ENCODE assay signal across 9 mouse cellular contexts in genomic region chr15:91574492-91574891, GRCm38 (mm10). TPM values are rescaled to one million over a fixed set of nuclear protein-coding genes. Genes with fewer than 3 reads are reported as not detected.
DNase-seq lines count a peak whose midpoint lies in the region; ATAC-seq lines count a peak whose summit lies in the region.
"Had no signal": no experiment of that assay in that cellular context is flagged by ENCODE, and none has a peak within 500 bp of the region (broad histone marks: within the 10 kb centered on the region; RNA-seq: fewer than 3 reads in every experiment).

No protein-coding gene starts in this region.

- no peak for ATAC-seq in midbrain, embryonic 15.5 days (replicated peaks)
- no peak for ATAC-seq in lung, embryonic 16.5 days (ENCODE audit: low read depth)

- H3K27ac ChIP-seq in midbrain, embryonic 10.5 days (replicated peaks), result no peak overlapping the region
- H3K27ac ChIP-seq in midbrain, embryonic 15.5 days, result no peak overlapping the region
- no peak overlapping the region for H3K27ac ChIP-seq in lung, embryonic 16.5 days (ENCODE audit: low read length)

- no peak overlapping the region for H3K4me3 ChIP-seq in midbrain, embryonic 10.5 days
- H3K4me3 ChIP-seq in midbrain, embryonic 15.5 days, result no peak overlapping the region
- no peak overlapping the region for H3K4me3 ChIP-seq in lung, embryonic 16.5 days (ENCODE audit: low read length)
- H3K4me3 ChIP-seq: erythroblast, embryonic 14.5 days had no signal

- peaks cover 28% of the 10 kb centered on the region for H3K4me1 ChIP-seq in midbrain, embryonic 10.5 days
- H3K4me1 ChIP-seq in midbrain, embryonic 15.5 days, result peaks cover 24% of the 10 kb centered on the region
- H3K4me1 ChIP-seq in lung, embryonic 16.5 days (replicated peaks; ENCODE audit: control insufficient read depth, insufficient read depth, low read length), result peaks cover 3% of the 10 kb centered on the region; the same call in 1 of the 2 replicates

- no peak overlapping the region for H3K4me2 ChIP-seq in midbrain, embryonic 15.5 days
- H3K4me2 ChIP-seq in lung, embryonic 16.5 days (ENCODE audit: low read depth, low read length), result peak overlapping the region; percentile 32; the same call in 1 of the 2 replicates

- no peaks in the 10 kb centered on the region for H3K9me3 ChIP-seq in midbrain, embryonic 10.5 days (replicated peaks)
- no peaks in the 10 kb centered on the region for H3K9me3 ChIP-seq in midbrain, embryonic 15.5 days
- no peaks in the 10 kb centered on the region for H3K9me3 ChIP-seq in lung, embryonic 16.5 days (ENCODE audit: control insufficient read depth, low read length)

- peaks cover 26% of the 10 kb centered on the region for H3K27me3 ChIP-seq in midbrain, embryonic 10.5 days (ENCODE audit: low read depth, poor library complexity, severe bottlenecking)
- no peaks in the 10 kb centered on the region for H3K27me3 ChIP-seq in midbrain, embryonic 15.5 days (replicated peaks)
- peaks cover 10% of the 10 kb centered on the region for H3K27me3 ChIP-seq in lung, embryonic 16.5 days (ENCODE audit: control insufficient read depth, insufficient read depth, low read depth, low read length)

- 35% methylated on average over 8 of the region's 8 CpGs for WGBS in midbrain, embryonic 10.5 days
- WGBS in midbrain, embryonic 15.5 days, result 35% methylated on average over 8 of the region's 8 CpGs
- WGBS in large intestine, adult 2 months, result 12% methylated on average over 8 of the region's 8 CpGs
- 16% methylated on average over 8 of the region's 8 CpGs for WGBS in lung, embryonic 16.5 days

- peak; percentile 69 for DNase-seq in midbrain, embryonic 10.5 days (ENCODE audit: low spot score)
- DNase-seq in cerebellum, adult 18-20 months, result peak; percentile 90 to 91
- DNase-seq in gastrocnemius, adult 18-20 months (ENCODE audit: low spot score), result peak; percentile 78
- peak; percentile 76 for DNase-seq in large intestine, adult 2 months (ENCODE audit: low read depth, low spot score)
- DNase-seq in right cerebral cortex, postnatal 36 days (ENCODE audit: low spot score in 2 of 2), result peak; percentile 66 to 70
- DNase-seq in urinary bladder, postnatal 4 days (ENCODE audit: low spot score in 2 of 2), result peak; percentile 50 to 85

- no peaks in the 10 kb centered on the region for H3K36me3 ChIP-seq in midbrain, embryonic 10.5 days
- no peaks in the 10 kb centered on the region for H3K36me3 ChIP-seq in midbrain, embryonic 15.5 days (replicated peaks)
- no peaks in the 10 kb centered on the region for H3K36me3 ChIP-seq in lung, embryonic 16.5 days (ENCODE audit: control insufficient read depth, insufficient read depth, low read length)

- no peak overlapping the region for H3K9ac ChIP-seq in midbrain, embryonic 15.5 days
- H3K9ac ChIP-seq in lung, embryonic 16.5 days (ENCODE audit: low read length), result no peak overlapping the region

RNA-seq across cellular contexts. Expression of gene Slc2a13, which starts 1.4 kb away (rescaled TPM):
- polyA plus RNA-seq in midbrain, embryonic 10.5 days (2016; fragmentation: Nextera tagmentation; extraction: Ambion mirVana), result 0.59 and 0.92 TPM in 2 replicates
- 3.7 and 4.1 TPM in 2 replicates for polyA plus RNA-seq in midbrain, embryonic 15.5 days (2015; fragmentation: Nextera tagmentation; extraction: Ambion mirVana)
- under 1 TPM; 0.68 to 0.90 TPM for total RNA-seq in gastrocnemius, adult 18-20 months (2021)
- 0.99 and 1.2 TPM in 2 replicates for polyA plus RNA-seq in large intestine, adult 2 months (2012; rRNA removed)
- polyA plus RNA-seq in lung, embryonic 16.5 days (2015; fragmentation: Nextera tagmentation; extraction: Ambion mirVana), result 1.2 and 1.9 TPM in 2 replicates
